Mouse (Mus musculus): ENCODE measurements around the gene Unc93b1.

DNA sequence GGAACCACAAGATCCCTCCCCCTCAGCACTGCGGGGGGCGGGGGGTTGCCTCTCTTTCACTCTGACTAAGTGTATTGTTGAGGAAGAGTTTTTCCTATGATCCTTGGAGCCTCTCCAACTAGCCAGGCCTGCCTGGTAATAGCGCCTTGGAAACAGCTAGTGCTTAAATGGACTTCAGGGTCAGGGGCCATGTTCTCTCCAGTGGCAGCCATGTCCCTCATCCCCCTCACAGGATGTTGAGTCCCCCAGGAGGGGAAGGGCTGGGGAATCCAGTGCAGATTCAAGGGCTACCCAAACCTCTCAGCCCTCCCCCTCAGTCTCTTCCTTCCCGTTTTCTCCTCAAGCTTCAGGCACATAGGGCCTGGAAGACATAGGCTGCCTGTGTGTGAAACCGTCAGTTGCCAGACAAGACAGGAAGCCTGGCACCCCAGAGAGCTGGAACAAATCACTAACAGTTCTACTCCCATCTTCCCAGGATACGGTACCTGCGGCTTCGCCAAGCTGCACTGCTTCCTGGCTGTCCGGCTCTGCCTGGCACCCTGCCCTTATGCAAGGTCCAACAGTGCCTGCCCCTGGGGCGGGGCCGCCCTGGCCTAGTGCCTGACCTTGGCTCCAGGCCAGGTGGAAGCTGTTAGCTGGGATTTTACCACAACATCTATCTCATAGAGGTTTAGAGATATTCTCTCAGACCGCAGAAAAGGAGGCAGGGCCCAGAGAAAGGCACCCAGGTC, 5.6 kb upstream of the Unc93b1 start, which contains the start of gene Aldh3b1:
- no peak for TF ChIP-seq POLR2A (IDR thresholded peaks at IDR 0.05; ENCODE audit: extremely low read depth, insufficient read depth, low read length)
- TF ChIP-seq CTCF (IDR thresholded peaks at IDR 0.05; ENCODE audit: low read depth, low read length), result no peak

Measured in liver, adult 2 months (tissue).